Mouse (Mus musculus): ENCODE measurements around the gene Arhgef17.
A peak's percentile ranks its signal among the peaks of the same experiment; 100 is the strongest.

Arhgef17 gene

GRCm38 (mm10) chr7:100875822-100876221 lies 56.1 kb downstream of the Arhgef17 start:
- DNase-seq (ENCODE audit: low spot score in 2 of 2): no peak

GRCm38 (mm10) chr7:100873197-100873596 lies 58.7 kb downstream of the Arhgef17 start:
- DNase-seq (ENCODE audit: low spot score in 2 of 2): no peak

GRCm38 (mm10) chr7:100871892-100872291 lies 60.0 kb downstream of the Arhgef17 start:
- no peak for DNase-seq (ENCODE audit: low spot score in 2 of 2)

GRCm38 (mm10) chr7:100871355-100871754 lies 60.6 kb downstream of the Arhgef17 start:
- DNase-seq (ENCODE audit: low spot score in 2 of 2): no peak

GRCm38 (mm10) chr7:100869877-100870629 lies 61.9 kb downstream of the Arhgef17 start:
- no peak for DNase-seq (ENCODE audit: low spot score in 2 of 2)

- no peak for DNase-seq (ENCODE audit: low spot score in 2 of 2)
These were observed 63.4 kb downstream of the Arhgef17 start for GRCm38 (mm10) chr7:100868551-100868950.

GRCm38 (mm10) chr7:100867561-100867960 lies 64.3 kb downstream of the Arhgef17 start:
- no peak for DNase-seq (ENCODE audit: low spot score in 2 of 2)

- peak in 1 of 2 experiments; percentile 69 for DNase-seq (ENCODE audit: low spot score in 2 of 2)
These were observed 65.2 kb downstream of the Arhgef17 start for GRCm38 (mm10) chr7:100866675-100867074.

- peak; percentile 87 to 93 for DNase-seq (ENCODE audit: low spot score in 2 of 2)
These were observed 68.9 kb downstream of the Arhgef17 start, which contains the start of gene Relt for GRCm38 (mm10) chr7:100862828-100863638. Gene Relt (minus strand): TSS chr7:100863446.

GRCm38 (mm10) chr7:100862353-100862752 lies 69.6 kb downstream of the Arhgef17 start:
- no peak for DNase-seq (ENCODE audit: low spot score in 2 of 2)

- no peak for DNase-seq (ENCODE audit: low spot score in 2 of 2)
These were observed 70.7 kb downstream of the Arhgef17 start for GRCm38 (mm10) chr7:100861209-100861608.

GRCm38 (mm10) chr7:100860450-100860849 lies 71.5 kb downstream of the Arhgef17 start:
- no peak for DNase-seq (ENCODE audit: low spot score in 2 of 2)

GRCm38 (mm10) chr7:100855795-100856573 lies 75.9 kb downstream of the Arhgef17 start:
- no peak for DNase-seq (ENCODE audit: low spot score in 2 of 2)

GRCm38 (mm10) chr7:100855300-100855699 lies 76.6 kb downstream of the Arhgef17 start:
- DNase-seq (ENCODE audit: low spot score in 2 of 2): no peak

GRCm38 (mm10) chr7:100854861-100855260 lies 77.0 kb downstream of the Arhgef17 start:
- DNase-seq (ENCODE audit: low spot score in 2 of 2): no peak

GRCm38 (mm10) chr7:100854137-100854814 lies 77.6 kb downstream of the Arhgef17 start:
- no peak for DNase-seq (ENCODE audit: low spot score in 2 of 2)

- no peak for DNase-seq (ENCODE audit: low spot score in 2 of 2)
These were observed 78.5 kb downstream of the Arhgef17 start for GRCm38 (mm10) chr7:100853396-100853795.

GRCm38 (mm10) chr7:100851481-100852356 lies 80.2 kb downstream of the Arhgef17 start:
- no peak for DNase-seq (ENCODE audit: low spot score in 2 of 2)

GRCm38 (mm10) chr7:100849508-100849907 lies 82.4 kb downstream of the Arhgef17 start:
- DNase-seq (ENCODE audit: low spot score in 2 of 2): no peak

- DNase-seq (ENCODE audit: low spot score in 2 of 2): peak in 1 of 2 experiments; percentile 72
These were observed 83.2 kb downstream of the Arhgef17 start for GRCm38 (mm10) chr7:100848744-100849143.

Measured in frontal cortex, postnatal 10 days (tissue).